Mouse (Mus musculus): ENCODE results near the gene Plekhg1. TPM values are rescaled to one million over a fixed set of nuclear protein-coding genes. Genes with fewer than 3 reads are reported as not detected.

Plekhg1 gene
- polyA plus RNA-seq, 1 experiment from 2014 or later: 8.0 TPM

GRCm38 (mm10) chr10:3831597-3832351 lies 91.6 kb downstream of the Plekhg1 start:
- peak; percentile 68; the same call in 1 of the 2 replicates for ATAC-seq (replicated peaks; ENCODE audit: insufficient number of reproducible peaks, insufficient read depth, low FRiP score, low read depth)
- H3K9ac ChIP-seq: no peak overlapping the region
- WGBS: 74% methylated on average over 11 of the region's 11 CpGs

GRCm38 (mm10) chr10:3834060-3834459 lies 93.9 kb downstream of the Plekhg1 start:
- H3K27ac ChIP-seq: no peak overlapping the region
- H3K4me2 ChIP-seq: no peak overlapping the region
- H3K27me3 ChIP-seq: no peaks in the 10 kb centered on the region
- H3K9ac ChIP-seq: no peak overlapping the region
- WGBS: 98% methylated on average over 1 of the region's 1 CpGs
- H3K9me3 ChIP-seq (replicated peaks): no peaks in the 10 kb centered on the region
- no peak overlapping the region for H3K4me3 ChIP-seq
- no peaks in the 10 kb centered on the region for H3K36me3 ChIP-seq
- ATAC-seq (replicated peaks; ENCODE audit: insufficient number of reproducible peaks, insufficient read depth, low FRiP score, low read depth): no peak
- H3K4me1 ChIP-seq (replicated peaks): peaks cover 7% of the 10 kb centered on the region; the same call in 1 of the 2 replicates

More at GRCm38 (mm10) chr10:3831597-3832351, 91.6 kb downstream of the Plekhg1 start:
- no peaks in the 10 kb centered on the region for H3K9me3 ChIP-seq (replicated peaks)
- H3K27ac ChIP-seq: 0 out of 2 replicates have a peak overlapping the region, but pooled peaks have one; percentile 24
- H3K4me3 ChIP-seq: no peak overlapping the region
- no peaks in the 10 kb centered on the region for H3K27me3 ChIP-seq
- peaks cover 7% of the 10 kb centered on the region; the same call in 1 of the 2 replicates for H3K4me1 ChIP-seq (replicated peaks)
- H3K4me2 ChIP-seq: no peak overlapping the region
- H3K36me3 ChIP-seq: no peaks in the 10 kb centered on the region

- ATAC-seq (replicated peaks; ENCODE audit: insufficient number of reproducible peaks, insufficient read depth, low FRiP score, low read depth): no peak
Measured at GRCm38 (mm10) chr10:3834678-3835077, 94.5 kb downstream of the Plekhg1 start.

GRCm38 (mm10) chr10:3835616-3836015 lies 95.5 kb downstream of the Plekhg1 start:
- Histone ChIP-seq H3K36me3 (no peaks in the 10 kb centered on the region), H3K4me1 (replicated peaks) (peaks cover 7% of the 10 kb centered on the region; the same call in 1 of the 2 replicates), H3K27ac (no peak overlapping the region), H3K4me2 (no peak overlapping the region), H3K9ac (no peak overlapping the region), H3K27me3 (no peaks in the 10 kb centered on the region), H3K9me3 (replicated peaks) (no peaks in the 10 kb centered on the region), H3K4me3 (no peak overlapping the region)
- ATAC-seq (replicated peaks; ENCODE audit: insufficient number of reproducible peaks, insufficient read depth, low FRiP score, low read depth): no peak
- WGBS: 47% methylated on average over 10 of the region's 10 CpGs

More at GRCm38 (mm10) chr10:3834678-3835077, 94.5 kb downstream of the Plekhg1 start:
- Histone ChIP-seq H3K9ac (no peak overlapping the region), H3K27ac (no peak overlapping the region), H3K36me3 (no peaks in the 10 kb centered on the region), H3K27me3 (no peaks in the 10 kb centered on the region), H3K4me3 (no peak overlapping the region), H3K4me2 (no peak overlapping the region), H3K4me1 (replicated peaks) (peaks cover 7% of the 10 kb centered on the region; the same call in 1 of the 2 replicates), H3K9me3 (replicated peaks) (no peaks in the 10 kb centered on the region)
- WGBS: 81% methylated on average over 7 of the region's 7 CpGs

GRCm38 (mm10) chr10:3839748-3840432 lies 99.7 kb downstream of the Plekhg1 start:
- WGBS: 61% methylated on average over 6 of the region's 6 CpGs

GRCm38 (mm10) chr10:3844430-3844829 lies 104.3 kb downstream of the Plekhg1 start:
- whole genome bisulfite sequencing: 68% methylated on average over 5 of the region's 5 CpGs
- Histone ChIP-seq H3K9ac (no peak overlapping the region), H3K4me2 (no peak overlapping the region), H3K4me3 (no peak overlapping the region), H3K9me3 (replicated peaks) (no peaks in the 10 kb centered on the region), H3K36me3 (no peaks in the 10 kb centered on the region), H3K27me3 (no peaks in the 10 kb centered on the region), H3K27ac (no peak overlapping the region), H3K4me1 (replicated peaks) (no peaks in the 10 kb centered on the region)
- no peak for ATAC-seq (replicated peaks; ENCODE audit: insufficient number of reproducible peaks, insufficient read depth, low FRiP score, low read depth)

More at GRCm38 (mm10) chr10:3839748-3840432, 99.7 kb downstream of the Plekhg1 start:
- no peaks in the 10 kb centered on the region for H3K36me3 ChIP-seq
- H3K4me1 ChIP-seq (replicated peaks): 0 out of 2 replicates have a peak, but pooled peaks cover 2% of the 10 kb centered on the region
- H3K27ac ChIP-seq: no peak overlapping the region
- no peak for ATAC-seq (replicated peaks; ENCODE audit: insufficient number of reproducible peaks, insufficient read depth, low FRiP score, low read depth)
- H3K4me3 ChIP-seq: no peak overlapping the region
- no peak overlapping the region for H3K9ac ChIP-seq
- H3K27me3 ChIP-seq: no peaks in the 10 kb centered on the region
- H3K4me2 ChIP-seq: no peak overlapping the region
- H3K9me3 ChIP-seq (replicated peaks): no peaks in the 10 kb centered on the region

GRCm38 (mm10) chr10:3847021-3847420 lies 106.9 kb downstream of the Plekhg1 start:
- Histone ChIP-seq H3K36me3 (no peaks in the 10 kb centered on the region), H3K4me2 (no peak overlapping the region), H3K4me3 (no peak overlapping the region), H3K9ac (no peak overlapping the region), H3K9me3 (replicated peaks) (no peaks in the 10 kb centered on the region), H3K27ac (no peak overlapping the region), H3K27me3 (no peaks in the 10 kb centered on the region), H3K4me1 (replicated peaks) (0 out of 2 replicates have a peak, but pooled peaks cover 3% of the 10 kb centered on the region)
- ATAC-seq (replicated peaks; ENCODE audit: insufficient number of reproducible peaks, insufficient read depth, low FRiP score, low read depth): no peak
- 59% methylated on average over 2 of the region's 2 CpGs for WGBS

- Histone ChIP-seq H3K9ac (no peak overlapping the region), H3K4me2 (no peak overlapping the region), H3K27ac (0 out of 2 replicates have a peak overlapping the region, but pooled peaks have one; percentile 1), H3K4me3 (no peak overlapping the region), H3K9me3 (replicated peaks) (no peaks in the 10 kb centered on the region), H3K36me3 (no peaks in the 10 kb centered on the region), H3K4me1 (replicated peaks) (peaks cover 3% of the 10 kb centered on the region; the same call in 1 of the 2 replicates), H3K27me3 (no peaks in the 10 kb centered on the region)
- ATAC-seq (replicated peaks; ENCODE audit: insufficient number of reproducible peaks, insufficient read depth, low FRiP score, low read depth): no peak
- WGBS: 25% methylated on average over 2 of the region's 2 CpGs
Measured at GRCm38 (mm10) chr10:3851461-3851860, 111.3 kb downstream of the Plekhg1 start.

GRCm38 (mm10) chr10:3852733-3853132 lies 112.6 kb downstream of the Plekhg1 start:
- 80% methylated on average over 3 of the region's 3 CpGs for WGBS
- Histone ChIP-seq H3K4me2 (no peak overlapping the region), H3K27me3 (no peaks in the 10 kb centered on the region), H3K27ac (no peak overlapping the region), H3K4me1 (replicated peaks) (peaks cover 3% of the 10 kb centered on the region; the same call in 1 of the 2 replicates), H3K4me3 (no peak overlapping the region), H3K9me3 (replicated peaks) (no peaks in the 10 kb centered on the region), H3K9ac (no peak overlapping the region), H3K36me3 (no peaks in the 10 kb centered on the region)
- no peak for ATAC-seq (replicated peaks; ENCODE audit: insufficient number of reproducible peaks, insufficient read depth, low FRiP score, low read depth)

- whole genome bisulfite sequencing: 36% methylated on average over 5 of the region's 5 CpGs
- no peaks in the 10 kb centered on the region for H3K36me3 ChIP-seq
- H3K9me3 ChIP-seq (replicated peaks): no peaks in the 10 kb centered on the region
- no peak overlapping the region for H3K4me3 ChIP-seq
- no peak overlapping the region for H3K4me2 ChIP-seq
- H3K9ac ChIP-seq: no peak overlapping the region
- H3K27ac ChIP-seq: no peak overlapping the region
- no peaks in the 10 kb centered on the region for H3K27me3 ChIP-seq
- peaks cover 3% of the 10 kb centered on the region; the same call in 1 of the 2 replicates for H3K4me1 ChIP-seq (replicated peaks)
- no peak for ATAC-seq (replicated peaks; ENCODE audit: insufficient number of reproducible peaks, insufficient read depth, low FRiP score, low read depth)
Measured at GRCm38 (mm10) chr10:3857912-3858311, 117.7 kb downstream of the Plekhg1 start.

GRCm38 (mm10) chr10:3858437-3858836 lies 118.3 kb downstream of the Plekhg1 start:
- H3K4me1 ChIP-seq (replicated peaks): peaks cover 3% of the 10 kb centered on the region; the same call in 1 of the 2 replicates
- ATAC-seq (replicated peaks; ENCODE audit: insufficient number of reproducible peaks, insufficient read depth, low FRiP score, low read depth): no peak
- H3K9ac ChIP-seq: no peak overlapping the region
- WGBS: 49% methylated on average over 4 of the region's 4 CpGs
- no peak overlapping the region for H3K4me3 ChIP-seq
- H3K27ac ChIP-seq: no peak overlapping the region
- no peaks in the 10 kb centered on the region for H3K9me3 ChIP-seq (replicated peaks)
- no peaks in the 10 kb centered on the region for H3K27me3 ChIP-seq
- no peak overlapping the region for H3K4me2 ChIP-seq
- H3K36me3 ChIP-seq: no peaks in the 10 kb centered on the region
